Mouse (Mus musculus): ENCODE results near the gene 2510039O18Rik. TPM values are rescaled to one million over a fixed set of nuclear protein-coding genes. Genes with fewer than 3 reads are reported as not detected.

2510039O18Rik gene
- total and polyA plus RNA-seq, 3 experiments, result 48.3 to 59.9 TPM; not detected in 1

Other genes starting within 250 kb of the 2510039O18Rik start
- gene Zfp534, start 238.3 kb upstream of the 2510039O18Rik start, total RNA-seq (2012; rRNA removed), result not detected in 2 replicates
- under 1 TPM in 1 of 2 experiments, not detected in 1; 0.13 TPM for gene Zfp534, start 238.3 kb upstream of the 2510039O18Rik start, polyA plus RNA-seq (2012; ENCODE audit: insufficient read depth in 1 of 2, insufficient read length in 2 of 2, low read depth in 1 of 2, low replicate concordance in 2 of 2, missing spikeins in 1 of 2)
- 1.4 and 2.2 TPM in 2 replicates for gene Zfp984, start 131.1 kb upstream of the 2510039O18Rik start, total RNA-seq (2012; rRNA removed)
- under 1 TPM in 1 of 2 experiments, not detected in 1; 0.92 TPM for gene Zfp984, start 131.1 kb upstream of the 2510039O18Rik start, polyA plus RNA-seq (2012; ENCODE audit: insufficient read depth in 1 of 2, insufficient read length in 2 of 2, low read depth in 1 of 2, low replicate concordance in 2 of 2, missing spikeins in 1 of 2)
- gene Zfp933, start 92.5 kb upstream of the 2510039O18Rik start, total RNA-seq (2012; rRNA removed), result 3.3 and 4.7 TPM in 2 replicates
- 100 to 1,000 TPM in 1 of 2 experiments, 1 to 10 TPM in 1; 4.0 to 353 TPM for gene Zfp933, start 92.5 kb upstream of the 2510039O18Rik start, polyA plus RNA-seq (2012; ENCODE audit: insufficient read depth in 1 of 2, insufficient read length in 2 of 2, low read depth in 1 of 2, low replicate concordance in 2 of 2, missing spikeins in 1 of 2)
- gene Miip, start 72.1 kb upstream of the 2510039O18Rik start, total RNA-seq (2012; rRNA removed), result 19.0 and 22.8 TPM in 2 replicates
- 10 to 100 TPM in 1 of 2 experiments, not detected in 1; 31.4 TPM for gene Miip, start 72.1 kb upstream of the 2510039O18Rik start, polyA plus RNA-seq (2012; ENCODE audit: insufficient read depth in 1 of 2, insufficient read length in 2 of 2, low read depth in 1 of 2, low replicate concordance in 2 of 2, missing spikeins in 1 of 2)
- 3.0 and 3.8 TPM in 2 replicates for gene Fv1, start 71.9 kb upstream of the 2510039O18Rik start, total RNA-seq (2012; rRNA removed)
- 1 to 10 TPM in 1 of 2 experiments, not detected in 1; 4.6 TPM for gene Fv1, start 71.9 kb upstream of the 2510039O18Rik start, polyA plus RNA-seq (2012; ENCODE audit: insufficient read depth in 1 of 2, insufficient read length in 2 of 2, low read depth in 1 of 2, low replicate concordance in 2 of 2, missing spikeins in 1 of 2)
- 16.0 and 19.0 TPM in 2 replicates for gene Mfn2, start 36.2 kb upstream of the 2510039O18Rik start, total RNA-seq (2012; rRNA removed)
- gene Mfn2, start 36.2 kb upstream of the 2510039O18Rik start, polyA plus RNA-seq (2012; ENCODE audit: insufficient read depth in 1 of 2, insufficient read length in 2 of 2, low read depth in 1 of 2, low replicate concordance in 2 of 2, missing spikeins in 1 of 2), result 10 to 100 TPM in 1 of 2 experiments, not detected in 1; 32.8 TPM
- gene Plod1, start 4.1 kb upstream of the 2510039O18Rik start, total RNA-seq (2012; rRNA removed), result 7.2 and 8.2 TPM in 2 replicates
- gene Plod1, start 4.1 kb upstream of the 2510039O18Rik start, polyA plus RNA-seq (2012; ENCODE audit: insufficient read depth in 1 of 2, insufficient read length in 2 of 2, low read depth in 1 of 2, low replicate concordance in 2 of 2, missing spikeins in 1 of 2), result 10 to 100 TPM in 1 of 2 experiments, not detected in 1; 20.8 TPM
- not detected in 2 replicates for gene Nppb, start 44.9 kb downstream of the 2510039O18Rik start, total RNA-seq (2012; rRNA removed)
- gene Nppb, start 44.9 kb downstream of the 2510039O18Rik start, polyA plus RNA-seq (2012; ENCODE audit: insufficient read depth in 1 of 2, insufficient read length in 2 of 2, low read depth in 1 of 2, low replicate concordance in 2 of 2, missing spikeins in 1 of 2), result not detected
- not detected in 2 replicates for gene Nppa, start 59.8 kb downstream of the 2510039O18Rik start, total RNA-seq (2012; rRNA removed)
- gene Nppa, start 59.8 kb downstream of the 2510039O18Rik start, polyA plus RNA-seq (2012; ENCODE audit: insufficient read depth in 1 of 2, insufficient read length in 2 of 2, low read depth in 1 of 2, low replicate concordance in 2 of 2, missing spikeins in 1 of 2), result under 1 TPM in 1 of 2 experiments, not detected in 1; 0.26 TPM
- gene Clcn6, start 97.9 kb downstream of the 2510039O18Rik start, total RNA-seq (2012; rRNA removed), result 5.8 and 8.2 TPM in 2 replicates
- 10 to 100 TPM in 1 of 2 experiments, not detected in 1; 17.5 TPM for gene Clcn6, start 97.9 kb downstream of the 2510039O18Rik start, polyA plus RNA-seq (2012; ENCODE audit: insufficient read depth in 1 of 2, insufficient read length in 2 of 2, low read depth in 1 of 2, low replicate concordance in 2 of 2, missing spikeins in 1 of 2)
- gene Mthfr, start 98.2 kb downstream of the 2510039O18Rik start, total RNA-seq (2012; rRNA removed), result 7.4 and 12.4 TPM in 2 replicates
- 10 to 100 TPM in 1 of 2 experiments, not detected in 1; 15.5 TPM for gene Mthfr, start 98.2 kb downstream of the 2510039O18Rik start, polyA plus RNA-seq (2012; ENCODE audit: insufficient read depth in 1 of 2, insufficient read length in 2 of 2, low read depth in 1 of 2, low replicate concordance in 2 of 2, missing spikeins in 1 of 2)
- 5.0 and 6.4 TPM in 2 replicates for gene Agtrap, start 147.1 kb downstream of the 2510039O18Rik start, total RNA-seq (2012; rRNA removed)
- gene Agtrap, start 147.1 kb downstream of the 2510039O18Rik start, polyA plus RNA-seq (2012; ENCODE audit: insufficient read depth in 1 of 2, insufficient read length in 2 of 2, low read depth in 1 of 2, low replicate concordance in 2 of 2, missing spikeins in 1 of 2), result 10 to 100 TPM in 1 of 2 experiments, not detected in 1; 16.0 TPM
- gene Mad2l2, start 189.5 kb downstream of the 2510039O18Rik start, total RNA-seq (2012; rRNA removed), result 28.4 and 28.6 TPM in 2 replicates
- 10 to 100 TPM in 1 of 2 experiments, not detected in 1; 44.8 TPM for gene Mad2l2, start 189.5 kb downstream of the 2510039O18Rik start, polyA plus RNA-seq (2012; ENCODE audit: insufficient read depth in 1 of 2, insufficient read length in 2 of 2, low read depth in 1 of 2, low replicate concordance in 2 of 2, missing spikeins in 1 of 2)
- gene Draxin, start 189.8 kb downstream of the 2510039O18Rik start, total RNA-seq (2012; rRNA removed), result 0.03 and 0.08 TPM in 2 replicates
- under 1 TPM in 1 of 2 experiments, not detected in 1; 0.17 TPM for gene Draxin, start 189.8 kb downstream of the 2510039O18Rik start, polyA plus RNA-seq (2012; ENCODE audit: insufficient read depth in 1 of 2, insufficient read length in 2 of 2, low read depth in 1 of 2, low replicate concordance in 2 of 2, missing spikeins in 1 of 2)
- gene Fbxo6, start 211.2 kb downstream of the 2510039O18Rik start, total RNA-seq (2012; rRNA removed), result 35.1 and 37.3 TPM in 2 replicates
- gene Fbxo6, start 211.2 kb downstream of the 2510039O18Rik start, polyA plus RNA-seq (2012; ENCODE audit: insufficient read depth in 1 of 2, insufficient read length in 2 of 2, low read depth in 1 of 2, low replicate concordance in 2 of 2, missing spikeins in 1 of 2), result 10 to 100 TPM in 1 of 2 experiments, not detected in 1; 62.6 TPM
- 2.3 and 3.2 TPM in 2 replicates for gene Fbxo44, start 219.6 kb downstream of the 2510039O18Rik start, total RNA-seq (2012; rRNA removed)
- gene Fbxo44, start 219.6 kb downstream of the 2510039O18Rik start, polyA plus RNA-seq (2012; ENCODE audit: insufficient read depth in 1 of 2, insufficient read length in 2 of 2, low read depth in 1 of 2, low replicate concordance in 2 of 2, missing spikeins in 1 of 2), result 1 to 10 TPM in 1 of 2 experiments, not detected in 1; 6.2 TPM
- gene Fbxo2, start 219.7 kb downstream of the 2510039O18Rik start, total RNA-seq (2012; rRNA removed), result 0.35 and 0.46 TPM in 2 replicates
- 1 to 10 TPM in 1 of 2 experiments, not detected in 1; 2.7 TPM for gene Fbxo2, start 219.7 kb downstream of the 2510039O18Rik start, polyA plus RNA-seq (2012; ENCODE audit: insufficient read depth in 1 of 2, insufficient read length in 2 of 2, low read depth in 1 of 2, low replicate concordance in 2 of 2, missing spikeins in 1 of 2)